Mouse (Mus musculus): ENCODE measurements around the gene Paxx.

DNA sequence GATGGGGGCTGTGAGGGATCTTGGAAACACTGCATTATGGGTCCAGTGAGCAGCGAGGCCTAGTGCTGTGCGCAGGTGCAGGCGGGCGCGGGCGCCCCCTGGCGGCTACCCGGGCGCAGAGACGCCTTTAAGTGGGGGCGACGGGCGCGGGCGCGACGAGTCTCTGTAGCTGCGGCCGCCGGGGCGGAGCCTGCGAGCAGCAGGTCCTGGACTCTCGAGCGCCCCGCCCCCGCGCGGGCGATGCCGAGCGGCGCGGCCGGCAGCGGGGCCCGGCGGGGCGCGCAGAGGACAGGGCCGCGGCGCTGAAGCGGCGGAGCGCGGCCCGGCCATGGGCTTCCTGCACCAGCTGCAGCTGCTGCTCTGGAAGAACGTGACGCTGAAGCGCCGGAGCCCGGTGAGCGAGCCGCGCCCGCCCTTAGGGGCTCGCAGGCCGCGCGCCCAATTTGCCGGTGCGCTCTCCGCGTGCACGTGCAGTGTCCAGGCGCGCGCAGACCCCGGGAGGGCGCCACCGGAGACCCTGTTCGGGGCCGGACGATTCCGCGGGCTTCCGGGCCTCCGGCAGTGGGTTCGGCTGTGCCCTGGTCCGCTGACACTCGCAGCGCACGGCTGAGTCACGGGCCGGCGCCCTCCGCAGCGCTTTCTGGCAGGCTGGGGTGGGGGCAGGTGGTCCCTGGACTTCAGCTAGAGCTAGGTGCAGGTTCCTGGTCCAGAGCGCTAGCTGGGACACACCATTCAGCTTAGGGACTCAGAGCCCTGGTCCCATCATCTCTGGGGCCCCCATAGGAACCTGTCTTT is 32.3 kb downstream of the Paxx start, which contains the start of gene Abca2:
- TF ChIP-seq CTCF (conservative IDR thresholded peaks at IDR 0.05; ENCODE audit: low read length) = no peak
- no peak for TF ChIP-seq NANOG (IDR thresholded peaks at IDR 0.05; ENCODE audit: borderline replicate concordance, low read length)
